Mouse (Mus musculus) kidney, adult 2 months (tissue): ENCODE measurements at regions not wholly inside any gene's neighbourhood (a gene's known extent, or its start where the extent isn't known, plus 50 kb on each side); places are given as distances from the start of the nearest gene placed in this dataset.

Source experiments
- CTCF ChIP-seq: fragments of 200-500 bp; conservative IDR thresholded peaks from 2 replicates; pipeline ENCODE4 v1.5.1; 2011; ENCODE audit warnings: low read depth, mild to moderate bottlenecking, control low read depth, low read length, moderate library complexity, mixed read lengths; ENCODE audit not compliant: insufficient read depth, insufficient read length
- POLR2A ChIP-seq: fragments of 200-500 bp; IDR thresholded peaks from one replicate; pipeline ENCODE4 v1.6.1; 2011; ENCODE audit warnings: low read depth, low read length, control low read depth

- TF ChIP-seq CTCF, result no peak
- TF ChIP-seq POLR2A, result no peak
Measured at GRCm38 (mm10) chr4:131569156-131569555, 268.9 kb downstream of the Ptpru start.
